Mouse (Mus musculus) right cerebral cortex, postnatal 36 days (tissue): ENCODE data around the gene Tmprss7.

Source experiments
- DNase-seq, 2 experiments: peaks; one replicate each; pipeline ENCODE4 v3.0.0; 2022; ENCODE audit warnings: low spot score in 2 of 2, mixed read lengths in 1 of 2

Tmprss7 gene

DNA sequence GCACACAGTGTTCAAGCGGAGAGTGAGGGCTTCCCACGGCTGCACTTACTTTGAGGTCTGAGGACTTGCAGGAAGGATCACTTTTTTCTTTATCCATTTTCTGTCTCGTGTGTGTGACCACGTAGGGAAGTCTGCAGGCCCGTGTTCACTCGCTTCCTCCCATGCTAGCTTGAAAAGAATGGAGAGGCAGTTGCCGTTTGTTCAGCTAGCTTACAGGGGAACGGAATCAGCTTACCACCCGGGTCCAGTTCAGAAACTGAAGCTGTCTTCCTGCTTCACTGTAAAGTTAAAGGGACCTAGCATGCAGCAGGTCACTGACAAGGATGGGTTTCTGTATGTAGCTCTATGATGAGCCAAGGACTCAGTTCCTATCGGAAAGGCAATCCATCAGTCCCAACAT is at the start of gene Tmprss7:
Gene Tmprss7 (minus strand): TSS at position 101 of the 400 bp plus-strand sequence.
- DNase-seq: no peak

DNA sequence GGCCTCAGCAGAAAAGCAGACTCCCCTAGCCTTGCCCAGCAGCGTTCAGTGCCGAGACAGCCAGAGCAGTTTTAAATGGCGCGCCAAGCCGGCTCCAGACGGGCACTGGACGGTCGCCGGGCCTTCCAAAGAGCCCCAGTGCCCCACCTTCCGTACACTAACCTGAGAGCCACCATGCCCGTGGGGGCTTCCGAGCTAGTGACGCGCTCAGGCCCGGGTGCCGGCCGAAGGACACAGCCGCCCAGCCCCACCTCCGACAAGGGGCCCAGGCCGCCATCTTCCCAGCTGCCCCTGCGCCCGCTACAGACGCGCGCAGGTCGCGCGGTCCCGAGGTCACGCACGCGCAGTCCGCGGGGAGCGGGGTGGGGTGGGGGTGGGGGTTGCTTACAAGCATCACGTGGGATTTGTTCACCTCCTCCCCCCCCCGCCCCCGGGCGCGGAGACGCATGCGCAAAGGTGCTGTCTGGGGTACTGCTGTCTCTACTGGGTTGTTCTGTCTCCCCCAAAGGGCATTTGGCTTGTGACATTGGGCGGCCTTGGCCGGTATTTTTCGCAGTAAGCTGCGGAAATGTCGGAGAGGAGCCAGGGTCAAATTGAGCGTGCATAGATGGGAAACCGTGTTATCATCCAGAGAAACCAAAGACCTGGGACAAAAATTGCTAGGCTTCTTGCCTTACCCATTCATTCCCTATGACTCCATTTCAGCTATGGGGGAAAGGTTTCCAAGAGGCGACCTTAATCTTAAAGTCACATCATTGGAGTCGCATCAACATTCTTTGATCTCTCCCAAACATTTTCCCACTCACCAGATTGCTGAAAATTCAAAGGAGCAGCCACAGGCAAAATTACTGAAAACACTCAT is 49.4 kb upstream of the Tmprss7 start, which contains the start of gene Abhd10:
Gene Abhd10 (minus strand): TSS at position 341 of the 862 bp plus-strand sequence.
- DNase-seq: peak; percentile 92 to 96

- DNase-seq: no peak
These were observed 44.4 kb upstream of the Tmprss7 start for GRCm38 (mm10) chr16:45737880-45738279.

DNA sequence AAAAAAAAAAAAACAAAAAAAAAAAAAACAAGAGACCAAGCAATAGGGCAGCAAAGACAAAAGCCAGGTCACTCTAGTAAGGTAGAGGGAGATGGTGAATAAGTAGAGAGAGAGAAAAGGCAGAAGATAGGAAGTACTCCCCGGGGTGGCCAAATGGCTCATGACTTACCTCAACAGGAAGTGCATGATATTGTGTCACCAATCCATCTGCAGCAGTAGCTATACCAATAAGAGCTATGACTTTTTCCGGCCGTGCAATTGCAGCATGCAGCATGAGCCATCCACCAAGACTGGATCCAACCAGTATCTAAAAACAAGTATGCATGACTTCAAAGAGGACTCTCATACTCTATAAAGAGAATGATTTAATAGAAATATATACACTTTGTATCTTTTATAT is 43.3 kb upstream of the Tmprss7 start:
- DNase-seq: no peak

GRCm38 (mm10) chr16:45729163-45729562 is 35.7 kb upstream of the Tmprss7 start:
- no peak for DNase-seq

- no peak for DNase-seq
These were observed 31.3 kb upstream of the Tmprss7 start for GRCm38 (mm10) chr16:45724742-45725102.

GRCm38 (mm10) chr16:45724061-45724741 is 30.7 kb upstream of the Tmprss7 start, which contains the start of gene Tagln3:
TSS of gene Tagln3 (minus strand) at chr16:45724608.
- DNase-seq: peak; percentile 74 to 76

- DNase-seq: no peak
These were observed 29.9 kb upstream of the Tmprss7 start for GRCm38 (mm10) chr16:45723172-45723901.

- no peak for DNase-seq
These were observed 29.0 kb upstream of the Tmprss7 start for GRCm38 (mm10) chr16:45722460-45722951.

GRCm38 (mm10) chr16:45720022-45720630 is 26.7 kb upstream of the Tmprss7 start:
- DNase-seq: no peak

DNA sequence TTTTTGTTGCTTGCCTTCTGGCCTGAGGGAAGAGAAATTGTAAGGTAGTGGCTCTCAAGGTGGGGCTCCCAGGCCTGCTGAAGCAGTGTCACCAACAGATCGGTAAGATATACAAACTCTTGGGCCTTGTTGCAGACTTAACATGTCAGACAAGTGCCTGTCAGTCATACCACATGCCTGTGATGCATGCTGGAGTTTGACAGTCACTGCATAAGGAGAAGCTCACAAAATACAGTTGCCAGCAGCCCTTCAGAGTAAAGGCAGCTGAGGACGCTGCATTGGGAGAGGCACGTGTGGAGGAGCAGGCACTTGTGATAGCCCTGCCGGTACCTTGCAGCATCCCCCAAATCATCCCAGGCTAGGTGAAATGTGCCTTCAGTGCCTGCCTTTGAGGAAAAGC is 24.8 kb upstream of the Tmprss7 start:
- DNase-seq: no peak

- no peak for DNase-seq
These were observed 21.2 kb upstream of the Tmprss7 start for GRCm38 (mm10) chr16:45714489-45715150.

DNA sequence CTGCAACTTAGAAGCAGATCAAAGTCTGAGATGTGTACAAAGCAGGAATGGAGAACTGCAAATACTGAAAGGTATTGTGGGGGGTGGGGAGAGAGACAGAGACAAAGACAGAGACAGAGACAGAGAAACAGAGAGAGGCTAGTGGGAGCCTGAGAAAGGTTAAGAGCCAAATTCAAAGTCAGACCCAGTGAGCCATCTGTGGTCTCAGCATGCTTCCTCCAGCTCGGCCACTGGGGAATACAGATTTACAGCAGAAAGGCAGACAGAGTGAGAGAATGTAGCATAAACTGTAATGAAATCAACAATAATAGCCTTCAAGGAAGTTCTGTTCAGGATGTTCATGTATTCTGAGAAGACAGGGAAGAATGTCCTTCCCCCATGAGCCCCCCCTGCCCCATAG is 20.4 kb upstream of the Tmprss7 start:
- no peak for DNase-seq

DNA sequence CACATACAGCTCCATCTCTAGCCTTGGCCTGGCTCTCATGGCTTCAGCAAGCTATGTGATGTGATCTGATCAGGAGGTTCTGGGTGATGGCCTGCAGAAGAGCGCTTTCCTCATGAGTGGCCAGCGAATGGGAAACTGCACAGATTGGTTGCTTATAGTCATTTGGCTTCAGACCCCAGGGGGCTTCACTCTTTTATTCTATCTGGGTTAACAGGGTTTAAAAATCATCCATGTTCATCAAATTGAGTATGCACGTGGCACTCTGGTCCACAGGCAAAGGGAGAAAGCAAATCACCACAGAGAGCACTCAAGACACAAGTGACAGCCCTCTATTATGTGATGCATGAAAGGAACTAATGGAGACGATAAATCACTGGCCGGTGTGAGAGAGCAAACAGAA is 19.8 kb upstream of the Tmprss7 start:
- no peak for DNase-seq

DNA sequence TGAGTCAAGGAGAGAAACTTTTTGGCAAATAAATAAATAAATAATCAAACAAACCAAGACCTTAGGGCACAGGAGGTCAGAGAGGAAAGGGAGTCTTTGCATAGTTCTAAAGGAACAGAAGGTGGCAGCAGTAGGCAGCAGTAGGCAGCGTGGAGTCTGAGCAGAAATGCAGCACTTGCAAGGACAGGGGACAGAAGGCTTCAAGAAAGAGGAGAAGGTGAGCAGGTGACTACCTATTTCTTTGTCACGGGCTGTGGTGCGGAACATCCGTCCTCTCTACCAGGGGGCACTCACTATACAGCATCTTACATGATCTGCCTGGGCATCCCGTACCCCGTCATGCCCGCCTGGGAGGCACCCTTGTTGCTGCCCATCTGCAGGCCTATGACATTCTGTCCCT is 17.8 kb upstream of the Tmprss7 start:
- no peak for DNase-seq

- DNase-seq: no peak
These were observed 5.8 kb upstream of the Tmprss7 start for GRCm38 (mm10) chr16:45699301-45699700.

GRCm38 (mm10) chr16:45697996-45698395 is 4.5 kb upstream of the Tmprss7 start:
- no peak for DNase-seq

GRCm38 (mm10) chr16:45695445-45696160 is 2.1 kb upstream of the Tmprss7 start:
- no peak for DNase-seq

- no peak for DNase-seq
These were observed 607 bp downstream of the Tmprss7 start for GRCm38 (mm10) chr16:45692851-45693250.

DNA sequence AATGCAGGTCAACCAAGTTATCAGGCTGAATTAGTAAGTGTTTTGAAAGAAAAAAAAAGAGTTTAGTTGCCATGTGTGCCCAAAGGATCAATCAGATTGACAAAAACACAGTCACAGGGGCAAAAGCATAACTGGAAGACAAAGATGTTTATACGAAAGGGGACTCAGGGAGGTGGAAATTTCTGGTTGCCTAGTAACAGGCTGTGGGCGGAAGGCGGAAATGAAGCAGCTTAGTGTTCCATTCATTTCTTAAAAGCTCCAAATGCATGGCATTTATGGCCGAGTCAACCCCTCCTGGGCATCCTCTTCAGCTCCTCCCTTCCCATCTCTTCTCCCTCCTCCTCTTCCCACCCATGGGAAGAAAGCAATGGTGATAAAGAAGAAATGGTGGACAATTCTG is 3.3 kb downstream of the Tmprss7 start:
- peak; percentile 51 to 62 for DNase-seq
